Mouse (Mus musculus): ENCODE data around the gene Mprip.

Gene Mprip

DNA sequence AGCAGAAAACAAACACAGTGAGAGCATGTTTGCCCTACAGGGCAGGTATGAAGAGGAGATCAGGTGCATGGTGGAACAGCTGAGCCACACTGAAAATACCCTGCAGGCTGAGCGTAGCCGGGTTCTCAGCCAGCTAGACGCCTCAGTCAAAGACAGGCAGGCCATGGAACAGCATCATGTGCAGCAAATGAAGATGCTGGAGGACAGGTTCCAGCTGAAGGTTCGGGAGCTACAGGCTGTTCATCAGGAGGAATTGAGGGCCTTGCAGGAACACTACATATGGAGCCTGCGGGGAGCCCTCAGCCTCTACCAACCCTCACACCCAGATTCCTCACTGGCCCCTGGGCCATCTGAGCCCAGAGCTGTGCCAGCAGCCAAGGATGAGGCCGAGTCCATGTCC lies 99.7 kb downstream of the Mprip start:
- DNase-seq (ENCODE audit: low spot score), result no peak

DNA sequence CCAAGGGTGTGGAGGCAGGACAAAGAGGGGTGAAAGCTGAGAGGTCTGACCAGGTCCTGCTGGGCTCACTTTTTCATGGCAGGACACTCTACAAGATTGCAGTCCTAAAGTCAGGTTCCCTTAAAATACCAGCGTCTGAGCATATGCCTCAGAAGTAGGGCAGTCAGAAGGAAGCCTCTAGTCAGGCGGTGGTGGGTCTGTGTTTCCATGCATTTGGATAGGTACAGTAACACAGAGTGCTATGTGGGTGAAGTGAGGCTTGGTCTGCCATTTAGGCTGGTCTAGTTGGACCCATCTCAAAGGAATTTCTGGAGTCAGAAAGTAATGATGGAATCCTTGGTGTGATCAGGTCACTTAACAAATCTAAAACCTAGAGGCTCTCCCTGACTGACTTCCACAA lies 108.2 kb downstream of the Mprip start:
- DNase-seq (ENCODE audit: low spot score), result no peak

- DNase-seq (ENCODE audit: low spot score), result no peak
These were observed 108.6 kb downstream of the Mprip start for GRCm38 (mm10) chr11:59769738-59770137.

GRCm38 (mm10) chr11:59770753-59771152 lies 109.6 kb downstream of the Mprip start:
- DNase-seq (ENCODE audit: low spot score), result no peak

- DNase-seq (ENCODE audit: low spot score), result no peak
These were observed 111.2 kb downstream of the Mprip start for GRCm38 (mm10) chr11:59772291-59772690.

GRCm38 (mm10) chr11:59772902-59773301 lies 111.8 kb downstream of the Mprip start:
- DNase-seq (ENCODE audit: low spot score), result no peak

- no peak for DNase-seq (ENCODE audit: low spot score)
These were observed 113.4 kb downstream of the Mprip start for GRCm38 (mm10) chr11:59774522-59774921.

DNA sequence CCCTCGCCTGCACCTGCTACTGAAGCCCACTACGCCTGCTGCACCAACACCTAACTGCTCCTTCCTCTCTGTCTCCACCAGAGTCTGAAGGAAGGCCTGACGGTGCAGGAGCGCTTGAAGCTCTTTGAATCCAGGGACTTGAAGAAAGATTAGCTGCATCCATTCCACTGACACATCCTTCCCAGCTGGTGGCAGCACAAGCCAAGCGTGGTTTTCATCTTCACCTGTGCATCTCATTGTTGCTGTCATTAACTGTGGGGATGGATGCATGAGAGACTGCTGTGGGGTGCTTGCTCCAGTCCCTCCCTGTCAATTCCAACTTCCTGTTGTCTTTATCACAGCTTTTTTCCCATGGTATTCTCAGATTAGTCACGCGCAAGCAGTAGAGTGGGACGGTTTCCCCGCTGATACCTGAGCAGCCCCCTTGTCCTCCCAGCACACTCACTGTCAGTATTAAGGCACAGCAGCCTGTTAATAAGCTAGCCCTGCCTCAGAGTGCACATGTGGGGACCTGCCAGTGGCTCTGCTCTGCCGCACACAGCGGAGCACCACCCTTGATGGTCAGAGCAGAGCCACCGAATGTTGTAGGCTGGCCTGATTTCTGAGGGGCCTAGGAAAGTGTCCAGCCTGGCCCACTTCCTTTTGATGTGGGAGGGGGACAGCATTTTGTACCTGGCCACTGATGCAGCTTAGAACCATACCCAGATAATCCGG lies 114.5 kb downstream of the Mprip start:
- DNase-seq (ENCODE audit: low spot score), result no peak

DNA sequence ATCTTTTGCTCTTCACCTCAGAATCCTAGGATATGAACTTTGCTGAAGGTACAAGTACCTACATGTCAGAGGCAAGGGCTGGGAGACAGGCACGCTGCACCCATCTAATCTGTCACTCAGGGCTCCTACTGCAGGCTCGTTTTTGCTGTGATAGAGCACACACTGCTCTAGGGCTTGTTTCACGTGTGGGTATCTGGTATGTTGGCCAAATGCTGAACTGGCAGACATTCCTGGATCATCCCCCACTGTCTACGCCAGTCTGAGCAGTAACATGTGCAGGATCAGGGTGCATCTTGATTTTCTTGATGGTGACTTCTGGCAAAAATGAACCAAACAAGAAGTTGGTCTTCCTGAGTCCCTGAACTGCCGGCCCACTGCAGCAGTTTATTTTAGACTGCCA lies 116.2 kb downstream of the Mprip start:
- no peak for DNase-seq (ENCODE audit: low spot score)

DNA sequence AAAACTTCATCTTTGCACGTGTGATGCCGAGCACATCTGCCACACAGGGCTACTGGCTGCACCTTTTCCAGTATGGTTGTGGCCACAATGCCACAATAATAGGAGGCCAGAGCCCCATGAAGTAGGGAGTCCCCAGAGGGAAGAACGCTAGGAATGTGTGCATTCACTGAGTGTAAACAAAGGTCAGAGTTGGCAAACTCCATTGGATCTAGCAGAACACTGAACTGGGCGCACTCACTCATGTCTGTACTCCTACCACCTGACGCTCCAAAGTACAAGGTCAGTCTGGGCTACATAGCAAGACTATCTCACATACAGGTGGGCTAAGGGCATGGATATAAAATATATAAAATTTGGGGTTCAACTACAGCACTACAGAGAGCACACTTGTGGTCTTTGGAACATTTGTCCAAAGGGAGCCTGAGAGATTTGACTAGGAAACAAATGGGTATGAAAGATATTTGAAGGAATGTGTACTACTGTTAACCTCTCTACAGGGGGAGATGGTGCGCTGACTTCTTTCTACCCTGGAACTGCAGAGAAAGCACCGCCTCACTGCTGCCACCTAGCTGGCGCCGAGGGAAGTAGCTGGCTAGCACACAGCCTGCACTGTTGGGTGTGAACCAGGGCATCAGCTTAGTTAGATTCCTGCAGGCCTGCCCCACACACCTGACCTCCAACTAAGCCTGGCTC lies 117.2 kb downstream of the Mprip start:
- peak; percentile 67 for DNase-seq (ENCODE audit: low spot score)

DNA sequence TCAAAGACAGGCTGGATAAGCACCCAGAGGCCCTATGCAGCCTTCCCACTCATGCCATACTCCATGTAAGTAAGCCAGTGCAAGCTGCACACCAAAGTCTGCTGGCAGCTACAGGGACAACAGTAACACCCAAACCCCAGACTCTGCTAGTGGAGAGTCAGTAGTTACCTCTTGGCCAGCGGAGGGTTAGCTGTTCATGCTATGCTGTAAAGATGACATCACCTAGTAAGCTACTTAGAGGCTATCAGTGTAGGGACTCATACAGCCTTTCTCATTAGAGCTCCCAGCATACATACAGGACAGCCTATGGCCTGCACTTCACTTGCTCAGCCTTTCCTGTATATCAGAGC lies 117.7 kb downstream of the Mprip start:
- DNase-seq (ENCODE audit: low spot score), result no peak

GRCm38 (mm10) chr11:59779406-59779805 lies 118.3 kb downstream of the Mprip start:
- no peak for DNase-seq (ENCODE audit: low spot score)

- DNase-seq (ENCODE audit: low spot score), result no peak
These were observed 119.1 kb downstream of the Mprip start for GRCm38 (mm10) chr11:59780241-59780640.

GRCm38 (mm10) chr11:59782091-59782590 lies 121.0 kb downstream of the Mprip start:
- DNase-seq (ENCODE audit: low spot score), result no peak

DNA sequence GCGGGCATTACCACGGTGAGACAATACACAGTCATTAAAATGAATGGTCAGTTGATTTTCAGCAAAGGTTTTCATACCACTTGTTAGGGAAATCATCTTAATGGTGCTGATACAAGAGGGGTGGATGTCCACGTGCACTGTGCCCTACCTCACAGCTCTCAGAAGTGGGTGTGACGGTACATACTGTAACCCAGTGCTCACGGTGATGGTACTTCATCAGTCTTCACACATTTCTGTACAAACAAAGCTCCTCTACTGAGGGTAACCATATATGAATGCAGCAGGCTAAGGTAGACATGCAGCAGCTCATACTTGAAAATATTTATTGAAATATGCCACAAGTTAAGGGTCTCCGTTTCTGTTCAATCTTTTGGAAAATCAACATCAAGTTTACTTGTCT lies 122.5 kb downstream of the Mprip start:
- no peak for DNase-seq (ENCODE audit: low spot score)

GRCm38 (mm10) chr11:59786444-59787198 lies 125.5 kb downstream of the Mprip start:
- DNase-seq (ENCODE audit: low spot score), result no peak

GRCm38 (mm10) chr11:59787199-59787781 lies 126.2 kb downstream of the Mprip start, which contains the start of gene Pld6:
TSS of gene Pld6 (minus strand) at chr11:59787645.
- DNase-seq (ENCODE audit: low spot score), result peak; percentile 23

DNA sequence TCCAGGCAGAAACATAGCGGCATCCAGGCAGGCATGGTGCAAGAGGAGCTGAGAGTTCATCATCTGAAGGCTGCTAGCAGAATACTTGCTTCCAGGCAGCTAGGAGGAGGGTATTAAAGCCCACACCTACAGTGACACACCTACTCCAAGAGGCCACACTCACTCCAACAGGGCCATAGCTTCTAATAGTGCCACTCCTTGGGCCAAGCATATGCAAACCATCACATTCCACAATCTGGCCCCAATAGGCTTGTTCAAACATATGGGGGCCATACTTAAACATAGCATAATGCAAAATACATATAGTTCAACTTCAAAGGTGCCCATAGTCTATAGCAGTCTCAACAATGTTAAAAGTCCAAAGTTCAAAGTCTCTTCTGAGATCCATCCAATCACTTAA lies 128.2 kb downstream of the Mprip start:
- no peak for DNase-seq (ENCODE audit: low spot score)

- no peak for DNase-seq (ENCODE audit: low spot score)
These were observed 132.3 kb downstream of the Mprip start for GRCm38 (mm10) chr11:59793390-59793789.

GRCm38 (mm10) chr11:59800412-59800811 lies 139.3 kb downstream of the Mprip start:
- DNase-seq (ENCODE audit: low spot score), result no peak

GRCm38 (mm10) chr11:59801881-59802280 lies 140.8 kb downstream of the Mprip start:
- no peak for DNase-seq (ENCODE audit: low spot score)

- no peak for DNase-seq (ENCODE audit: low spot score)
These were observed 142.4 kb downstream of the Mprip start for GRCm38 (mm10) chr11:59803516-59803915.

Data from T-cell, adult 2 months (primary cell).